Mouse (Mus musculus) hindbrain, embryonic 14.5 days (tissue): ENCODE measurements at regions not wholly inside any gene's neighbourhood (a gene's known extent, or its start where the extent isn't known, plus 50 kb on each side); places are given as distances from the start of the nearest gene placed in this dataset.
A peak's percentile ranks its signal among the peaks of the same experiment; 100 is the strongest.

Experiments
- ATAC-seq: fragments of 200-750 bp; cut with Nextera tagmentation; 2 replicates; pipeline ENCODE4 v1.8.0; 2017; ENCODE audit warnings: moderate number of reproducible peaks, mild to moderate bottlenecking, moderate TSS enrichment, moderate library complexity; ENCODE audit not compliant: low FRiP score
- DNase-seq: peaks from one replicate; pipeline ENCODE4 v3.0.0-alpha.2; 2015; ENCODE audit warnings: low spot score
- H3K27ac ChIP-seq: fragments of 300-500 bp; sonication (generic); 2 replicates; pipeline ENCODE4 v1.5.1; 2014; ENCODE audit warnings: mild to moderate bottlenecking, moderate library complexity
- H3K27me3 ChIP-seq: fragments of 300-500 bp; sonication (generic); 2 replicates; pipeline ENCODE4 v1.6.1; 2014; ENCODE audit warnings: mild to moderate bottlenecking, low read length, mixed read lengths; ENCODE audit not compliant: control insufficient read depth, insufficient read depth
- H3K36me3 ChIP-seq: fragments of 300-500 bp; sonication (generic); replicated peaks from 2 replicates; pipeline ENCODE4 v1.6.1; 2014; ENCODE audit not compliant: control insufficient read depth, insufficient read depth
- H3K4me1 ChIP-seq: fragments of 300-500 bp; sonication (generic); replicated peaks from 2 replicates; pipeline ENCODE4 v1.6.1; 2014; ENCODE audit warnings: antibody characterized with exemption, low read length, mixed read lengths; ENCODE audit not compliant: control insufficient read depth, insufficient read depth
- H3K4me2 ChIP-seq: fragments of 300-500 bp; sonication (generic); replicated peaks from 2 replicates; pipeline ENCODE4 v1.6.1; 2014; ENCODE audit warnings: mild to moderate bottlenecking, moderate library complexity
- H3K4me3 ChIP-seq: fragments of 300-500 bp; sonication (generic); replicated peaks from 2 replicates; pipeline ENCODE4 v1.5.1; 2014; ENCODE audit warnings: mild to moderate bottlenecking, low read length
- H3K9ac ChIP-seq: fragments of 300-500 bp; sonication (generic); 2 replicates; pipeline ENCODE4 v1.6.1; 2014
- H3K9me3 ChIP-seq: fragments of 300-500 bp; sonication (generic); 2 replicates; pipeline ENCODE4 v1.6.1; 2016; ENCODE audit warnings: low read length; ENCODE audit not compliant: control insufficient read depth
- WGBS: fragments of 180-500 bp; shearing (Covaris S2); extraction: QIAGEN DNeasy Blood & Tissue Kit; methylation state at CpG from one replicate; pipeline ENCODE4 v1.1.7; 2014; 5-methylcytosine and 5-hydroxymethylcytosine counted together

- Histone ChIP-seq H3K36me3 (no peaks in the 10 kb centered on the region), H3K9ac (no peak overlapping the region), H3K4me3 (no peak overlapping the region), H3K4me1 (no peaks in the 10 kb centered on the region), H3K27me3 (no peaks in the 10 kb centered on the region), H3K27ac (no peak overlapping the region), H3K4me2 (no peak overlapping the region), H3K9me3 (no peaks in the 10 kb centered on the region)
- DNase-seq (no peak), ATAC-seq (no peak)
- WGBS, result 41% methylated on average over 3 of the region's 3 CpGs
These were observed 105.9 kb upstream of the Cxxc4 start for GRCm38 (mm10) chr3:134130412-134130811.

GRCm38 (mm10) chr3:134145251-134145650 lies 91.0 kb upstream of the Cxxc4 start:
- 0 out of 2 replicates have a peak overlapping the region, but pooled peaks have one; percentile 5 for H3K27ac ChIP-seq
- no peaks in the 10 kb centered on the region for H3K36me3 ChIP-seq
- H3K9me3 ChIP-seq, result no peaks in the 10 kb centered on the region
- 62% methylated on average over 7 of the region's 7 CpGs for WGBS
- ATAC-seq, result no peak
- no peak overlapping the region for H3K4me3 ChIP-seq
- DNase-seq, result no peak
- H3K4me2 ChIP-seq, result peak overlapping the region; percentile 25; the same call in 1 of the 2 replicates
- no peak overlapping the region for H3K9ac ChIP-seq
- no peaks in the 10 kb centered on the region for H3K27me3 ChIP-seq
- H3K4me1 ChIP-seq, result peaks cover 16% of the 10 kb centered on the region

GRCm38 (mm10) chr3:134145935-134146334 lies 90.3 kb upstream of the Cxxc4 start:
- DNase-seq (peak; percentile 36), ATAC-seq (peak; percentile 50; the same call in 1 of the 2 replicates)
- Histone ChIP-seq H3K27me3 (no peaks in the 10 kb centered on the region), H3K9ac (peak overlapping the region; percentile 48; the same call in 1 of the 2 replicates), H3K4me3 (no peak overlapping the region), H3K4me2 (peak overlapping the region; percentile 25), H3K36me3 (no peaks in the 10 kb centered on the region), H3K27ac (peak overlapping the region; percentile 36; the same call in 1 of the 2 replicates), H3K9me3 (no peaks in the 10 kb centered on the region), H3K4me1 (peaks cover 16% of the 10 kb centered on the region)
- 76% methylated on average over 3 of the region's 3 CpGs for WGBS

- DNase-seq, result peak; percentile 68
- Histone ChIP-seq H3K4me1 (peaks cover 16% of the 10 kb centered on the region), H3K27ac (peak overlapping the region; percentile 80), H3K9ac (peak overlapping the region; percentile 48), H3K4me2 (peak overlapping the region; percentile 45), H3K9me3 (no peaks in the 10 kb centered on the region), H3K27me3 (no peaks in the 10 kb centered on the region), H3K4me3 (peak overlapping the region; percentile 18), H3K36me3 (no peaks in the 10 kb centered on the region)
- peak; percentile 96 for ATAC-seq
- 16% methylated on average over 14 of the region's 14 CpGs for WGBS
These were observed 89.7 kb upstream of the Cxxc4 start for GRCm38 (mm10) chr3:134146373-134147224.

GRCm38 (mm10) chr3:134162288-134162687 lies 74.0 kb upstream of the Cxxc4 start:
- Histone ChIP-seq H3K4me3 (no peak overlapping the region), H3K9ac (no peak overlapping the region), H3K4me2 (no peak overlapping the region), H3K4me1 (no peaks in the 10 kb centered on the region), H3K27me3 (no peaks in the 10 kb centered on the region), H3K27ac (no peak overlapping the region), H3K36me3 (no peaks in the 10 kb centered on the region), H3K9me3 (no peaks in the 10 kb centered on the region)
- 80% methylated on average over 5 of the region's 5 CpGs for WGBS
- DNase-seq, result no peak
- no peak for ATAC-seq

GRCm38 (mm10) chr3:134169922-134170321 lies 66.4 kb upstream of the Cxxc4 start:
- Histone ChIP-seq H3K27ac (no peak overlapping the region), H3K36me3 (no peaks in the 10 kb centered on the region), H3K4me2 (no peak overlapping the region), H3K27me3 (no peaks in the 10 kb centered on the region), H3K9me3 (no peaks in the 10 kb centered on the region), H3K4me3 (no peak overlapping the region), H3K9ac (no peak overlapping the region), H3K4me1 (no peaks in the 10 kb centered on the region)
- DNase-seq (no peak), ATAC-seq (no peak)
- WGBS, result 66% methylated on average over 1 of the region's 1 CpGs

GRCm38 (mm10) chr3:134172357-134172756 lies 63.9 kb upstream of the Cxxc4 start:
- no peaks in the 10 kb centered on the region for H3K9me3 ChIP-seq
- DNase-seq (no peak), ATAC-seq (no peak)
- H3K27ac ChIP-seq, result no peak overlapping the region
- 33% methylated on average over 3 of the region's 3 CpGs for WGBS
- H3K36me3 ChIP-seq, result no peaks in the 10 kb centered on the region
- no peak overlapping the region for H3K4me3 ChIP-seq
- H3K9ac ChIP-seq, result no peak overlapping the region
- no peaks in the 10 kb centered on the region for H3K27me3 ChIP-seq
- H3K4me2 ChIP-seq, result no peak overlapping the region
- H3K4me1 ChIP-seq, result no peaks in the 10 kb centered on the region

GRCm38 (mm10) chr3:134178491-134179054 lies 57.7 kb upstream of the Cxxc4 start:
- ATAC-seq (peak; percentile 24; the same call in 1 of the 2 replicates), DNase-seq (no peak)
- H3K4me1 ChIP-seq, result no peaks in the 10 kb centered on the region
- H3K27me3 ChIP-seq, result no peaks in the 10 kb centered on the region
- H3K4me2 ChIP-seq, result no peak overlapping the region
- 47% methylated on average over 7 of the region's 7 CpGs for WGBS
- H3K36me3 ChIP-seq, result no peaks in the 10 kb centered on the region
- H3K9me3 ChIP-seq, result no peaks in the 10 kb centered on the region
- H3K27ac ChIP-seq, result no peak overlapping the region
- H3K9ac ChIP-seq, result no peak overlapping the region
- H3K4me3 ChIP-seq, result no peak overlapping the region

GRCm38 (mm10) chr3:134184042-134184441 lies 52.2 kb upstream of the Cxxc4 start:
- 96% methylated on average over 4 of the region's 4 CpGs for WGBS
- no peak overlapping the region for H3K9ac ChIP-seq
- no peak for ATAC-seq

More at GRCm38 (mm10) chr3:134184042-134184441, 52.2 kb upstream of the Cxxc4 start:
- no peak overlapping the region for H3K27ac ChIP-seq
- no peaks in the 10 kb centered on the region for H3K9me3 ChIP-seq
- H3K4me3 ChIP-seq, result no peak overlapping the region
- no peak overlapping the region for H3K4me2 ChIP-seq
- no peaks in the 10 kb centered on the region for H3K4me1 ChIP-seq
- no peak for DNase-seq
- no peaks in the 10 kb centered on the region for H3K27me3 ChIP-seq
- no peaks in the 10 kb centered on the region for H3K36me3 ChIP-seq
